Mouse (Mus musculus) B cell, adult 2 months (primary cell): ENCODE data around the gene Pfkm.

Experiments
- DNase-seq, 2 experiments: peaks; one replicate each; pipeline ENCODE4 v3.0.0; 2022

The Pfkm gene

GRCm38 (mm10) chr15:98142515-98142914 lies 50.1 kb downstream of the Pfkm start:
- no peak for DNase-seq

GRCm38 (mm10) chr15:98144861-98145507 lies 52.6 kb downstream of the Pfkm start:
- DNase-seq = no peak

GRCm38 (mm10) chr15:98145559-98146181 lies 53.3 kb downstream of the Pfkm start:
- DNase-seq = peak; percentile 88 to 89

GRCm38 (mm10) chr15:98148356-98148755 lies 56.0 kb downstream of the Pfkm start:
- no peak for DNase-seq

GRCm38 (mm10) chr15:98149166-98149602 lies 56.8 kb downstream of the Pfkm start:
- DNase-seq = no peak

GRCm38 (mm10) chr15:98152916-98153315 lies 60.5 kb downstream of the Pfkm start:
- no peak for DNase-seq

GRCm38 (mm10) chr15:98153625-98154024 lies 61.2 kb downstream of the Pfkm start:
- peak; percentile 48 to 49 for DNase-seq

- no peak for DNase-seq
These were observed 61.8 kb downstream of the Pfkm start for GRCm38 (mm10) chr15:98154146-98154545.

- no peak for DNase-seq
These were observed 62.2 kb downstream of the Pfkm start for GRCm38 (mm10) chr15:98154631-98155030.

- DNase-seq = no peak
These were observed 62.9 kb downstream of the Pfkm start for GRCm38 (mm10) chr15:98155272-98155671.

GRCm38 (mm10) chr15:98155944-98156343 lies 63.6 kb downstream of the Pfkm start:
- no peak for DNase-seq

GRCm38 (mm10) chr15:98157253-98157652 lies 64.9 kb downstream of the Pfkm start:
- no peak for DNase-seq

GRCm38 (mm10) chr15:98161026-98161805 lies 68.8 kb downstream of the Pfkm start:
- no peak for DNase-seq

- DNase-seq = no peak
These were observed 70.2 kb downstream of the Pfkm start for GRCm38 (mm10) chr15:98162561-98162960.

GRCm38 (mm10) chr15:98165525-98165924 lies 73.1 kb downstream of the Pfkm start, which contains the start of gene Asb8:
Gene Asb8, minus strand, starts transcription at chr15:98165625.
- no peak for DNase-seq

GRCm38 (mm10) chr15:98166963-98167644 lies 74.7 kb downstream of the Pfkm start, which contains the start of gene Ccdc184:
Gene Ccdc184, plus strand, starts transcription at chr15:98167158.
- DNase-seq = no peak

- DNase-seq = peak; percentile 78 to 80
These were observed 75.5 kb downstream of the Pfkm start for GRCm38 (mm10) chr15:98167645-98168621.

GRCm38 (mm10) chr15:98168622-98169004 lies 76.2 kb downstream of the Pfkm start:
- DNase-seq = no peak

GRCm38 (mm10) chr15:98170365-98170764 lies 78.0 kb downstream of the Pfkm start:
- peak; percentile 59 to 66 for DNase-seq

GRCm38 (mm10) chr15:98170917-98171316 lies 78.5 kb downstream of the Pfkm start:
- DNase-seq = no peak

GRCm38 (mm10) chr15:98172113-98172512 lies 79.7 kb downstream of the Pfkm start:
- no peak for DNase-seq

- peak; percentile 34 to 38 for DNase-seq
These were observed 81.4 kb downstream of the Pfkm start for GRCm38 (mm10) chr15:98173821-98174220.
